Mouse (Mus musculus): Measurements from ENCODE around the gene Pcdh20. TPM values are rescaled to one million over a fixed set of nuclear protein-coding genes. Genes with fewer than 3 reads are reported as not detected.

The Pcdh20 gene
- not detected in 2 replicates for total RNA-seq (2023)

GRCm38 (mm10) chr14:88470495-88471434 is at the start of gene Pcdh20:
Gene Pcdh20 (minus strand): TSS chr14:88471396.

